Mouse (Mus musculus): ENCODE measurements around the gene Gls. TPM values are rescaled to one million over a fixed set of nuclear protein-coding genes. Genes with fewer than 3 reads are reported as not detected.

The Gls gene
- total RNA-seq, 4 experiments from 2014 or later: 331 to 426 (median 367) TPM

- no peak for DNase-seq (ENCODE audit: low spot score in 2 of 2)
These were observed 16.0 kb upstream of the Gls start for GRCm38 (mm10) chr1:52248899-52249556.

GRCm38 (mm10) chr1:52242270-52242669 is 9.2 kb upstream of the Gls start:
- DNase-seq (ENCODE audit: low spot score in 2 of 2): no peak

- no peak for DNase-seq (ENCODE audit: low spot score in 2 of 2)
These were observed 279 bp downstream of the Gls start for GRCm38 (mm10) chr1:52232766-52233140.

GRCm38 (mm10) chr1:52231939-52232765 is 880 bp downstream of the Gls start:
- DNase-seq (ENCODE audit: low spot score in 2 of 2): peak; percentile 45 to 51

- DNase-seq (ENCODE audit: low spot score in 2 of 2): no peak
These were observed 2.6 kb downstream of the Gls start for GRCm38 (mm10) chr1:52230404-52230803.

- no peak for DNase-seq (ENCODE audit: low spot score in 2 of 2)
These were observed 4.9 kb downstream of the Gls start for GRCm38 (mm10) chr1:52228178-52228577.

- no peak for DNase-seq (ENCODE audit: low spot score in 2 of 2)
These were observed 6.6 kb downstream of the Gls start for GRCm38 (mm10) chr1:52226416-52226815.

GRCm38 (mm10) chr1:52216766-52217165 is 16.3 kb downstream of the Gls start:
- no peak for DNase-seq (ENCODE audit: low spot score in 2 of 2)

GRCm38 (mm10) chr1:52182992-52183391 is 50.0 kb downstream of the Gls start:
- no peak for DNase-seq (ENCODE audit: low spot score in 2 of 2)

- no peak for DNase-seq (ENCODE audit: low spot score in 2 of 2)
These were observed 51.0 kb downstream of the Gls start for GRCm38 (mm10) chr1:52181994-52182393.

GRCm38 (mm10) chr1:52179939-52180568 is 53.0 kb downstream of the Gls start:
- DNase-seq (ENCODE audit: low spot score in 2 of 2): no peak

- DNase-seq (ENCODE audit: low spot score in 2 of 2): no peak
These were observed 56.0 kb downstream of the Gls start for GRCm38 (mm10) chr1:52176999-52177398.

- no peak for DNase-seq (ENCODE audit: low spot score in 2 of 2)
These were observed 57.0 kb downstream of the Gls start for GRCm38 (mm10) chr1:52175983-52176382.

- DNase-seq (ENCODE audit: low spot score in 2 of 2): no peak
These were observed 57.7 kb downstream of the Gls start for GRCm38 (mm10) chr1:52175321-52175720.

- DNase-seq (ENCODE audit: low spot score in 2 of 2): no peak
These were observed 61.8 kb downstream of the Gls start for GRCm38 (mm10) chr1:52171271-52171670.

GRCm38 (mm10) chr1:52170747-52171146 is 62.3 kb downstream of the Gls start:
- no peak for DNase-seq (ENCODE audit: low spot score in 2 of 2)

- DNase-seq (ENCODE audit: low spot score in 2 of 2): no peak
These were observed 63.0 kb downstream of the Gls start for GRCm38 (mm10) chr1:52170057-52170456.

GRCm38 (mm10) chr1:52166652-52167220 is 66.3 kb downstream of the Gls start:
- DNase-seq (ENCODE audit: low spot score in 2 of 2): peak in 1 of 2 experiments; percentile 1

GRCm38 (mm10) chr1:52163707-52164457 is 69.2 kb downstream of the Gls start:
- DNase-seq (ENCODE audit: low spot score in 2 of 2): no peak

GRCm38 (mm10) chr1:52161151-52161550 is 71.9 kb downstream of the Gls start:
- no peak for DNase-seq (ENCODE audit: low spot score in 2 of 2)

All from layer of hippocampus, adult 8-10 months (tissue).